Mouse (Mus musculus): ENCODE data around the gene Baiap3.

DNA sequence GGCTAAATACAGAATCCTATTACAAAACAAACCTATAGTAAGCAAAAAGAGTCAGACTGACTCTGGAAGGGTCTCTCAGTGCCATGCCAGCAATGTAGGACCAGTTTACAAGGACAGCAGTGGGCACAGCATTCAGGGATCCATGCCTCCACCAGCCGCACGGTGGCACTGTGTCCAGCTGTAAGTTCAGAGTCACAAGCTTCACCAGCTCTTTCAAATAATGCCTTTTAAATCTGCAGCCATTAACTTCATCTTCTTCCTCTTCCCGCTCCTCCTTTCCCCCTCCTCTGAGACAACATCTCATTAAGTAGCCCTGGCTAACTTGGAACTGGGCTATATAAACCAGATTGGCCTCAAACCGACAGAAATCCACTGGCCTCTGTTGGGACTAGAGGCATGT lies 32.7 kb upstream of the Baiap3 start:
- TF ChIP-seq CTCF (IDR thresholded peaks at IDR 0.05; ENCODE audit: low read depth, low read length) (peak; percentile 85), POLR2A (IDR thresholded peaks at IDR 0.05; ENCODE audit: extremely low read depth, insufficient read depth, low read length) (no peak)

Measured in liver, adult 2 months (tissue).